Mouse (Mus musculus) CD8-positive naive resting alpha-beta T cell, adult 2 months (primary cell): ENCODE results near the gene Ifitm1.
"Not testable (repeated sequence)": the region's sequence is repeated elsewhere in the genome, so short reads cannot be mapped to it uniquely, and the experiment has no call there.

Source experiments
- DNase-seq, 2 experiments: peaks; one replicate each; pipeline ENCODE4 v3.0.0; 2022; ENCODE audit warnings: low read depth in 2 of 2, low spot score in 2 of 2

Gene Ifitm1

GRCm38 (mm10) chr7:141010593-141010992, 43.6 kb downstream of the Ifitm1 start, which contains the start of gene Ifitm3:
Gene Ifitm3, minus strand, starts transcription at chr7:141010770.
- no peak for DNase-seq

GRCm38 (mm10) chr7:141011238-141011770, 44.3 kb downstream of the Ifitm1 start:
- no peak for DNase-seq

GRCm38 (mm10) chr7:141016707-141017697, 50.0 kb downstream of the Ifitm1 start:
- DNase-seq = no peak

- DNase-seq = not testable (repeated sequence)
These were observed 50.8 kb downstream of the Ifitm1 start, which contains the start of gene Ifitm6 for GRCm38 (mm10) chr7:141017824-141018223. Gene Ifitm6, minus strand, starts transcription at chr7:141017924.

- no peak for DNase-seq
These were observed 52.0 kb downstream of the Ifitm1 start for GRCm38 (mm10) chr7:141019028-141019427.
